Mouse (Mus musculus): Measurements from ENCODE around the gene Grem2. TPM values are rescaled to one million over a fixed set of nuclear protein-coding genes. Genes with fewer than 3 reads are reported as not detected.

Gene Grem2
- polyA plus RNA-seq (2017; shearing (Covaris generic)), result under 1 TPM in 1 of 2 experiments, not detected in 1; 0.07 TPM

DNA sequence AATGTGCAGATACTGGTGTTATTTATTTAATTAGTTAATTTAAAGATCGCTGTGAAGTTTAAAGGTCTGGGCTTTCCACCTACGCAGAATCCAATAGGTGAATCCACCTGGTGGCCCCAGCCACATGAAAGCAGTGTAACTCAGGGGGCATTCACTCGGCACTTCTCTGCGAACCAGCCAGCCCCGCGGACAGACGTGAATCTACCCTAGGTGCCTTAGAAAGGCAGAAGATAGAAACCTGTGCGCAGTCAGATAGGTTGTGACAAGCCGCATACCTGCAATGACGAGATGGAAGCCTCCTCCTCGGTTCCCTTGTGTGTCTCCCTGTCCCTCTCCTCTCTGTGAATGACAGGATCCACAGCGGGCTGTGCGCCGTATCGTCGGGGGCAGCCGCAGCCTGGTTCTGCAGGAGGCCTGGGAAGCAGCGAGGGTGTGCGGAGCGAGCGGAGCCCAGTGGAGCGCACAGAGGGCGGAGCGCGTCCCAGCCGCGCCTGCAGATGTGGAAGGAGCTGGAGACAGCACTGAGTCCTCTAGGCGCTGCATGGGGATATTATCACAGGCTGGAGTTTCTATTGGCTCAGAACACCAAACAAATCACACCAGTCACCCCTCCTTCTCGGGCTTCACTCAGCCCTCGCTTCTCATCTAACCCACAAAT lies at the start of gene Grem2:
Gene Grem2 (minus strand): TSS at position 522 of the 658 bp plus-strand sequence.

